Mouse (Mus musculus) T-helper 1 cell (primary cell): ENCODE measurements around the gene Zfp326.

ENCODE experiments used
- in situ Hi-C: fragments of 300-600 bp; cut with MboI, MseI; formaldehyde crosslinking; loops from one replicate; pipeline ENCODE4 v1.15.1; 2025; ENCODE audit warnings: high pct_unique_total_duplicates

The Zfp326 gene

GRCm38 (mm10) chr5:105867427-105867826, 8.9 kb upstream of the Zfp326 start:
- in situ Hi-C loops: loop anchor here (5.0 kb wide), 2 partner anchors 170 to 460 kb away; partner anchors contain the start of gene Lrrc8d

GRCm38 (mm10) chr5:105867841-105868447, 8.4 kb upstream of the Zfp326 start:
- in situ Hi-C loops: loop anchor here (5.0 kb wide), 2 partner anchors 171 to 461 kb away; partner anchors contain the start of gene Lrrc8d

- in situ Hi-C loops: loop anchor here (5.0 kb wide), 2 partner anchors 171 to 461 kb away; partner anchors contain the start of gene Lrrc8d
Measured at GRCm38 (mm10) chr5:105868593-105868992, 7.8 kb upstream of the Zfp326 start.

- in situ Hi-C loops: loop anchor here (5.0 kb wide), 2 partner anchors 172 to 462 kb away; partner anchors contain the start of gene Lrrc8d
Measured at GRCm38 (mm10) chr5:105869739-105870138, 6.6 kb upstream of the Zfp326 start.

- in situ Hi-C loops: no loop called here
Measured at GRCm38 (mm10) chr5:105871140-105871539, 5.2 kb upstream of the Zfp326 start.

- in situ Hi-C loops: no loop called here
Measured at GRCm38 (mm10) chr5:105872176-105872575, 4.2 kb upstream of the Zfp326 start.

GRCm38 (mm10) chr5:105872916-105873315, 3.4 kb upstream of the Zfp326 start:
- in situ Hi-C loops: no loop called here

- in situ Hi-C loops: no loop called here
Measured at GRCm38 (mm10) chr5:105873774-105874173, 2.6 kb upstream of the Zfp326 start.

GRCm38 (mm10) chr5:105874476-105874875, 1.9 kb upstream of the Zfp326 start:
- in situ Hi-C loops: no loop called here

GRCm38 (mm10) chr5:105876925-105877774, 785 bp downstream of the Zfp326 start:
- in situ Hi-C loops: no loop called here

- in situ Hi-C loops: no loop called here
Measured at GRCm38 (mm10) chr5:105887317-105887716, 11.0 kb downstream of the Zfp326 start.

- in situ Hi-C loops: no loop called here
Measured at GRCm38 (mm10) chr5:105898161-105898560, 21.8 kb downstream of the Zfp326 start.

GRCm38 (mm10) chr5:105909209-105909608, 32.8 kb downstream of the Zfp326 start:
- in situ Hi-C loops: loop anchor here (25.0 kb wide), 1 partner anchor 1372 kb away; no protein-coding TSS in a partner anchor

GRCm38 (mm10) chr5:105909671-105910070, 33.3 kb downstream of the Zfp326 start:
- in situ Hi-C loops: loop anchor here (25.0 kb wide), 1 partner anchor 1372 kb away; no protein-coding TSS in a partner anchor

- in situ Hi-C loops: loop anchor here (25.0 kb wide), 1 partner anchor 1374 kb away; no protein-coding TSS in a partner anchor
Measured at GRCm38 (mm10) chr5:105911498-105911897, 35.1 kb downstream of the Zfp326 start.

- in situ Hi-C loops: loop anchor here (25.0 kb wide), 1 partner anchor 1380 kb away; no protein-coding TSS in a partner anchor
Measured at GRCm38 (mm10) chr5:105917398-105917797, 41.0 kb downstream of the Zfp326 start.

- in situ Hi-C loops: loop anchor here (25.0 kb wide), 1 partner anchor 1381 kb away; no protein-coding TSS in a partner anchor
Measured at GRCm38 (mm10) chr5:105918289-105918688, 41.9 kb downstream of the Zfp326 start.

- in situ Hi-C loops: loop anchor here (25.0 kb wide), 1 partner anchor 1386 kb away; no protein-coding TSS in a partner anchor
Measured at GRCm38 (mm10) chr5:105922818-105923487, 46.6 kb downstream of the Zfp326 start.

GRCm38 (mm10) chr5:105924347-105924746, 48.0 kb downstream of the Zfp326 start:
- in situ Hi-C loops: loop anchor here (25.0 kb wide), 1 partner anchor 1387 kb away; no protein-coding TSS in a partner anchor

GRCm38 (mm10) chr5:105925568-105926255, 49.3 kb downstream of the Zfp326 start:
- in situ Hi-C loops: no loop called here

GRCm38 (mm10) chr5:105930282-105930681, 53.9 kb downstream of the Zfp326 start:
- in situ Hi-C loops: no loop called here
